Mouse (Mus musculus): ENCODE measurements around the gene Lrrc36. TPM values are rescaled to one million over a fixed set of nuclear protein-coding genes. Genes with fewer than 3 reads are reported as not detected.
A peak's percentile ranks its signal among the peaks of the same experiment; 100 is the strongest.

The Lrrc36 gene
- polyA plus RNA-seq, 1 experiment from 2014 or later = 0.16 TPM

DNA sequence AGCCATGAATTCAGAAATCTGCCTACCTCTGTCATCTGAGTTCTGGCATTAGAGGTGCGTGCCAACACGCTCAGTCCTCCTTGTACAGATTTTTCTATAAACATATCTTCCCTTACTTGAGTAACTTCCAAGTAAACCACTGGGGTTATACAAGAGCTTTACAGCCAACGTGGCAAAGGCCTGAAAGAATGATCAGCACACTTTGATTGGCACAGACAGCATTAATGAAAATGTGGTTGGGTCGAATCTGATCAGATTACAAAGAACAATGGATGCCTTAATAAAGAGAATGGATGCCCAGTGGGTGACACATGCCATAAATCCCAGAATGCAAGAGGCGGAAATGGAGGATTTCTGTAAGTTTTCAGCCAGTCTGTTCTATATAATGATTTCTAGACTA, 22.8 kb downstream of the Lrrc36 start:
- Histone ChIP-seq H3K27ac (ENCODE audit: low read depth) (no peak overlapping the region), H3K36me3 (ENCODE audit: control insufficient read depth, insufficient read depth, low read length) (no peaks in the 10 kb centered on the region), H3K27me3 (replicated peaks; ENCODE audit: control insufficient read depth, insufficient read depth, low read length) (no peaks in the 10 kb centered on the region), H3K4me3 (ENCODE audit: low read depth, low read length) (no peak overlapping the region), H3K4me2 (ENCODE audit: low read length) (no peak overlapping the region), H3K4me1 (replicated peaks; ENCODE audit: control insufficient read depth, insufficient read depth, low read length) (no peaks in the 10 kb centered on the region), H3K9me3 (ENCODE audit: control insufficient read depth, low read length) (no peaks in the 10 kb centered on the region), H3K9ac (ENCODE audit: low read length) (no peak overlapping the region)
- 73% methylated on average over 5 of the region's 5 CpGs for WGBS
- ATAC-seq (replicated peaks; ENCODE audit: low FRiP score, low TSS enrichment, low read depth) = no peak
- no peak for DNase-seq (ENCODE audit: low spot score)

DNA sequence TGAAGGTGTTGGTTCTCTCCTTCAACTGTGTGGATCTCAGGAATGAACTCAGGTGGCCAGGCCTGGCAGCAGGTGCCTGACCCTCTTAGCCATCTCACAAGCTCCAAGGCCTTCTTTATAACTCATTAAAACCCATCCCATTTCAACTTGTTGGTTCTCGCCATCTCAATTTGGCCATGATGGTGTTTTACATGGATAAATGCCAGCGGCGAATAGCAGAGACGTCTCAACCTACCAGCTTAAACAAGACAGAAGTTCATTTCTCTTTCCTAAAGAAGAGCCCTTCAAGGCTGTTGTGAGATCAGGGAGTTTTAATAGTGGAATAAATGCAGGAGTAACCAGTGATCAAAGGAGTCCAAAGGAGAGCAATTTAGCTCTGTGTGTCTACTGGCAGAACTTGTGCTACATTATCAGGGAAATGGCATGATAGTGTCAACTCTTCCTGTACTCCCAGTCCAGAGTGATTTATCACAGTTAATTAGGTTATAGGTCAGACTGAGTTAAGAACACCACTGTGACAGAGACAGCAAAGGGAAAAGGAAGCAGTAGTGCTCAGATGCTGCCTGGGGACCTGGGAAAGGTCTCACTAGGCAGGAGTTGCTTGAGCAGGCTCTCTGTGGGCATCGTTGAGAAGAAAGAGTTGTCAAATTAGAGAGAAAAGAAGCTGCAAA, 23.8 kb downstream of the Lrrc36 start:
- 83% methylated on average over 5 of the region's 5 CpGs for WGBS
- ATAC-seq (replicated peaks; ENCODE audit: low FRiP score, low TSS enrichment, low read depth) = no peak
- H3K27me3 ChIP-seq (replicated peaks; ENCODE audit: control insufficient read depth, insufficient read depth, low read length) = no peaks in the 10 kb centered on the region

DNA sequence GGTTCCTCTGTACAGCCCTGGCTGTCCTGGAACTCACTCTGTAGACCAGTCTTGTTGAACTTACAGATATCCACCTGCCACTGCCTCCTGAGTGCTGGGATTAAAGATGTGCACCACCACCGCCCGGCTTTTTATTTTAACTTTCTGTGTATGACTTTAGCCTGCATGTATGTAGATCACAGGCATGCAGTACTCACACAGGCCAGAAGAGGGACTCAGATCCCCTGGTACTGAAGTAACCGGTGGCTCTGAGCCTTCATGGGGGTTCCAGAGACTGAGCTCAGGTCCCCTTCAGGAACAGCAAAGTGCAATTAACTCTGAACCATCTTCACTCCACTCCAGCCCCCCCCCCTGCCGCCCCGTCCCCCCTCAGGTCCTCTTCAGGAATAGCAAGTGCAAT, 25.5 kb downstream of the Lrrc36 start:
- H3K4me1 ChIP-seq (replicated peaks; ENCODE audit: control insufficient read depth, insufficient read depth, low read length) = no peaks in the 10 kb centered on the region
- no peaks in the 10 kb centered on the region for H3K36me3 ChIP-seq (ENCODE audit: control insufficient read depth, insufficient read depth, low read length)
- no peak overlapping the region for H3K4me2 ChIP-seq (ENCODE audit: low read length)
- 0 out of 2 replicates have a peak, but pooled peaks cover 4% of the 10 kb centered on the region for H3K27me3 ChIP-seq (replicated peaks; ENCODE audit: control insufficient read depth, insufficient read depth, low read length)
- ATAC-seq (replicated peaks; ENCODE audit: low FRiP score, low TSS enrichment, low read depth) (no peak), DNase-seq (ENCODE audit: low spot score) (no peak)
- no peak overlapping the region for H3K4me3 ChIP-seq (ENCODE audit: low read depth, low read length)
- no peaks in the 10 kb centered on the region for H3K9me3 ChIP-seq (ENCODE audit: control insufficient read depth, low read length)
- no peak overlapping the region for H3K9ac ChIP-seq (ENCODE audit: low read length)
- 39% methylated on average over 5 of the region's 5 CpGs for whole genome bisulfite sequencing
- no peak overlapping the region for H3K27ac ChIP-seq (ENCODE audit: low read depth)

More for the DNA sequence above, 23.8 kb downstream of the Lrrc36 start:
- Histone ChIP-seq H3K9me3 (ENCODE audit: control insufficient read depth, low read length) (no peaks in the 10 kb centered on the region), H3K4me2 (ENCODE audit: low read length) (no peak overlapping the region), H3K4me3 (ENCODE audit: low read depth, low read length) (no peak overlapping the region), H3K4me1 (replicated peaks; ENCODE audit: control insufficient read depth, insufficient read depth, low read length) (no peaks in the 10 kb centered on the region), H3K27ac (ENCODE audit: low read depth) (no peak overlapping the region), H3K36me3 (ENCODE audit: control insufficient read depth, insufficient read depth, low read length) (no peaks in the 10 kb centered on the region), H3K9ac (ENCODE audit: low read length) (no peak overlapping the region)
- DNase-seq (ENCODE audit: low spot score) = no peak

DNA sequence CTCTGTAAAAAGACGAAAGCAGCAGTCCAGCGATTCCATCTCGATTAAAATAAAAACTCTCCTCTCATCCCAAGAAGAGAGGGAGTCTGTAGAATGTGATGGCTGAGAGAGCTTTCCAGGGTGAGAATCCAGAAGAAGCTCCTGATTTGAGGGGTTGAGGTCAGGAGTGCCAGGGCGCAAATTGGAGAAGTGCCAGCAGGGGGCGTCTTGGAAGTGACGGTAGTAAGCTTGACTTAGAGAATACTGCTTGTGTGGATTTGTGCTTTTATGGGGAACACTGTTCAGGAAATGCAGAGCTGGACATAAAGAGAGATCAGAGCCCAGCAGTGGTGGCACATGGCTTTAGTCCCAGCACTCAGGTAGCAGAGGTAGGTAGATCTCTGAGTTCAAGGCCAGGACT, 28.1 kb downstream of the Lrrc36 start:
- Histone ChIP-seq H3K27me3 (replicated peaks; ENCODE audit: control insufficient read depth, insufficient read depth, low read length) (0 out of 2 replicates have a peak, but pooled peaks cover 4% of the 10 kb centered on the region), H3K27ac (ENCODE audit: low read depth) (no peak overlapping the region), H3K9me3 (ENCODE audit: control insufficient read depth, low read length) (no peaks in the 10 kb centered on the region), H3K4me2 (ENCODE audit: low read length) (no peak overlapping the region), H3K4me1 (replicated peaks; ENCODE audit: control insufficient read depth, insufficient read depth, low read length) (peaks cover 8% of the 10 kb centered on the region; the same call in 1 of the 2 replicates), H3K4me3 (ENCODE audit: low read depth, low read length) (no peak overlapping the region), H3K9ac (ENCODE audit: low read length) (no peak overlapping the region), H3K36me3 (ENCODE audit: control insufficient read depth, insufficient read depth, low read length) (no peaks in the 10 kb centered on the region)
- DNase-seq (ENCODE audit: low spot score) (peak; percentile 79), ATAC-seq (replicated peaks; ENCODE audit: low FRiP score, low TSS enrichment, low read depth) (no peak)
- 10% methylated on average over 6 of the region's 6 CpGs for WGBS

- Histone ChIP-seq H3K9ac (ENCODE audit: low read length) (no peak overlapping the region), H3K4me1 (replicated peaks; ENCODE audit: control insufficient read depth, insufficient read depth, low read length) (peaks cover 8% of the 10 kb centered on the region; the same call in 1 of the 2 replicates), H3K4me3 (ENCODE audit: low read depth, low read length) (no peak overlapping the region), H3K9me3 (ENCODE audit: control insufficient read depth, low read length) (no peaks in the 10 kb centered on the region), H3K4me2 (ENCODE audit: low read length) (no peak overlapping the region), H3K27ac (ENCODE audit: low read depth) (no peak overlapping the region), H3K27me3 (replicated peaks; ENCODE audit: control insufficient read depth, insufficient read depth, low read length) (0 out of 2 replicates have a peak, but pooled peaks cover 4% of the 10 kb centered on the region), H3K36me3 (ENCODE audit: control insufficient read depth, insufficient read depth, low read length) (no peaks in the 10 kb centered on the region)
- WGBS = 89% methylated on average over 5 of the region's 5 CpGs
- DNase-seq (ENCODE audit: low spot score) (no peak), ATAC-seq (replicated peaks; ENCODE audit: low FRiP score, low TSS enrichment, low read depth) (no peak)
Measured at GRCm38 (mm10) chr8:105442661-105443060, 29.3 kb downstream of the Lrrc36 start.

- no peak for DNase-seq (ENCODE audit: low spot score)
- no peaks in the 10 kb centered on the region for H3K9me3 ChIP-seq (ENCODE audit: control insufficient read depth, low read length)
- no peaks in the 10 kb centered on the region for H3K36me3 ChIP-seq (ENCODE audit: control insufficient read depth, insufficient read depth, low read length)
- 32% methylated on average over 11 of the region's 11 CpGs for WGBS
- no peak for ATAC-seq (replicated peaks; ENCODE audit: low FRiP score, low TSS enrichment, low read depth)
- 0 out of 2 replicates have a peak, but pooled peaks cover 4% of the 10 kb centered on the region for H3K27me3 ChIP-seq (replicated peaks; ENCODE audit: control insufficient read depth, insufficient read depth, low read length)
- H3K4me3 ChIP-seq (ENCODE audit: low read depth, low read length) = no peak overlapping the region
- H3K9ac ChIP-seq (ENCODE audit: low read length) = no peak overlapping the region
- H3K4me2 ChIP-seq (ENCODE audit: low read length) = no peak overlapping the region
- H3K4me1 ChIP-seq (replicated peaks; ENCODE audit: control insufficient read depth, insufficient read depth, low read length) = peaks cover 8% of the 10 kb centered on the region; the same call in 1 of the 2 replicates
- no peak overlapping the region for H3K27ac ChIP-seq (ENCODE audit: low read depth)
Measured at GRCm38 (mm10) chr8:105445296-105446126, 32.1 kb downstream of the Lrrc36 start.

DNA sequence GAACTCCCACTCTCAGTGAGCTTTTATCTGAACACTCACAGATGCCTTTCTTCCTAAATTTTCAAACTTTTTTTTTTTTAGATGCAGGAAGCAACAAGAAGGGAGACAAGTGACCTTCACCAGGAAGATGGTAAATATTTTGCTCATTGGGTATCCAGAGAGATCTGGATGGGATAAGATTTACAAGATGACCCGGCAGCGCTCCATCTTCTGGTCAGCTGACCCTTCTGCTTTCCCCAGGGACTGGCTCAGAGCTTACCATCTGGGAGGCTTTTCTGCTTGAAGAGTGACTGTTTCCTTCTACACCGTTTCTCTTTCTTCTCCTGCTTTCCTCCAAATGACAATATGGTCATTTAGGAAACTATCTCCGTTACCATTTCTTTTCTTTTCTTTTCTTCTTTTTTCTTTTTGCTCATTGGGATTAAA, 32.8 kb downstream of the Lrrc36 start:
- Histone ChIP-seq H3K27ac (ENCODE audit: low read depth) (no peak overlapping the region), H3K9me3 (ENCODE audit: control insufficient read depth, low read length) (no peaks in the 10 kb centered on the region), H3K4me1 (replicated peaks; ENCODE audit: control insufficient read depth, insufficient read depth, low read length) (peaks cover 8% of the 10 kb centered on the region; the same call in 1 of the 2 replicates), H3K27me3 (replicated peaks; ENCODE audit: control insufficient read depth, insufficient read depth, low read length) (0 out of 2 replicates have a peak, but pooled peaks cover 4% of the 10 kb centered on the region), H3K9ac (ENCODE audit: low read length) (no peak overlapping the region), H3K4me3 (ENCODE audit: low read depth, low read length) (no peak overlapping the region), H3K36me3 (ENCODE audit: control insufficient read depth, insufficient read depth, low read length) (no peaks in the 10 kb centered on the region), H3K4me2 (ENCODE audit: low read length) (no peak overlapping the region)
- no peak for ATAC-seq (replicated peaks; ENCODE audit: low FRiP score, low TSS enrichment, low read depth)
- DNase-seq (ENCODE audit: low spot score) = no peak
- 23% methylated on average over 4 of the region's 4 CpGs for WGBS

- 90% methylated on average over 3 of the region's 3 CpGs for WGBS
- ATAC-seq (replicated peaks; ENCODE audit: low FRiP score, low TSS enrichment, low read depth) (no peak), DNase-seq (ENCODE audit: low spot score) (no peak)
- no peak overlapping the region for H3K4me3 ChIP-seq (ENCODE audit: low read depth, low read length)
- peaks cover 8% of the 10 kb centered on the region; the same call in 1 of the 2 replicates for H3K4me1 ChIP-seq (replicated peaks; ENCODE audit: control insufficient read depth, insufficient read depth, low read length)
- no peaks in the 10 kb centered on the region for H3K36me3 ChIP-seq (ENCODE audit: control insufficient read depth, insufficient read depth, low read length)
- H3K27ac ChIP-seq (ENCODE audit: low read depth) = no peak overlapping the region
- H3K9ac ChIP-seq (ENCODE audit: low read length) = no peak overlapping the region
- H3K27me3 ChIP-seq (replicated peaks; ENCODE audit: control insufficient read depth, insufficient read depth, low read length) = 0 out of 2 replicates have a peak, but pooled peaks cover 2% of the 10 kb centered on the region
- H3K9me3 ChIP-seq (ENCODE audit: control insufficient read depth, low read length) = no peaks in the 10 kb centered on the region
- H3K4me2 ChIP-seq (ENCODE audit: low read length) = no peak overlapping the region
Measured at GRCm38 (mm10) chr8:105448188-105448587, 34.8 kb downstream of the Lrrc36 start.

Data from intestine, embryonic 14.5 days (tissue).